ENCODE assay signal across 12 mouse cellular contexts in genomic region chr11:5257151-5257862, GRCm38 (mm10). TPM values are rescaled to one million over a fixed set of nuclear protein-coding genes. Genes with fewer than 3 reads are reported as not detected.
DNase-seq lines count a peak whose midpoint lies in the region; ATAC-seq and TF ChIP-seq lines count a peak whose summit lies in the region.
"Had no signal": no experiment of that assay in that cellular context is flagged by ENCODE, and none has a peak within 500 bp of the region (broad histone marks: within the 10 kb centered on the region; RNA-seq: fewer than 3 reads in every experiment).

No protein-coding gene starts in this region.

- H3K36me3 ChIP-seq in embryonic facial prominence, embryonic 10.5 days (replicated peaks) = no peaks in the 10 kb centered on the region
- H3K36me3 ChIP-seq in stomach, postnatal 0 days (ENCODE audit: control insufficient read depth, insufficient read depth, low read length) = no peaks in the 10 kb centered on the region; the same call in 1 of the 2 replicates
- no peaks in the 10 kb centered on the region for H3K36me3 ChIP-seq in forebrain, embryonic 16.5 days (ENCODE audit: control insufficient read depth, insufficient read depth)

- no peak overlapping the region for H3K4me2 ChIP-seq in stomach, postnatal 0 days (replicated peaks; ENCODE audit: low read depth)
- H3K4me2 ChIP-seq in forebrain, embryonic 16.5 days (ENCODE audit: low read length) = no peak overlapping the region
- H3K4me2 ChIP-seq: lung, embryonic 14.5 days had no signal

- no peak for TF ChIP-seq POLR2A in cerebellum, adult 2 months (IDR thresholded peaks at IDR 0.05; ENCODE audit: borderline replicate concordance, insufficient read depth, low read length)

- DNase-seq in left cerebral cortex, adult 2 months (ENCODE audit: extremely low spot score in 1 of 2, low spot score in 2 of 2) = no peak
- DNase-seq in left cerebral cortex, postnatal 36 days (ENCODE audit: low spot score in 2 of 2) = no peak
- DNase-seq in embryonic facial prominence, embryonic 10.5 days (ENCODE audit: low spot score) = no peak
- DNase-seq in kidney, adult 9 months = peak; percentile 35
- DNase-seq in stomach, postnatal 0 days (ENCODE audit: low spot score) = no peak
- no peak for DNase-seq in cerebellum, adult 2 months
- DNase-seq: adrenal gland, adult 8-10 months; cerebellum, adult 18-20 months; gastrocnemius, postnatal 36 days; lung, embryonic 14.5 days had no signal

- WGBS in embryonic facial prominence, embryonic 10.5 days = 73% methylated on average over 13 of the region's 13 CpGs
- WGBS in stomach, postnatal 0 days = 73% methylated on average over 13 of the region's 13 CpGs
- 87% methylated on average over 13 of the region's 13 CpGs for WGBS in forebrain, embryonic 16.5 days
- 83% methylated on average over 13 of the region's 13 CpGs for WGBS in cerebellum, adult 2 months

- peaks cover 9% of the 10 kb centered on the region; the same call in 1 of the 2 replicates for H3K27me3 ChIP-seq in embryonic facial prominence, embryonic 10.5 days (replicated peaks; ENCODE audit: low read depth, poor library complexity, severe bottlenecking)
- H3K27me3 ChIP-seq in stomach, postnatal 0 days (ENCODE audit: control insufficient read depth, insufficient read depth, low read length) = no peaks in the 10 kb centered on the region
- no peaks in the 10 kb centered on the region for H3K27me3 ChIP-seq in forebrain, embryonic 16.5 days (replicated peaks; ENCODE audit: control insufficient read depth, insufficient read depth, low read length)
- H3K27me3 ChIP-seq in cerebellum, adult 2 months (ENCODE audit: control insufficient read depth, insufficient read depth, low read length) = no peaks in the 10 kb centered on the region; the same call in 1 of the 2 replicates

- H3K27ac ChIP-seq in left cerebral cortex, adult 2 months = no peak overlapping the region
- H3K27ac ChIP-seq in embryonic facial prominence, embryonic 10.5 days (replicated peaks) = peak overlapping the region; percentile 77
- peak overlapping the region; percentile 77 for H3K27ac ChIP-seq in stomach, postnatal 0 days (replicated peaks)
- H3K27ac ChIP-seq in forebrain, embryonic 16.5 days (ENCODE audit: low read length) = no peak overlapping the region
- H3K27ac ChIP-seq in cerebellum, adult 2 months (ENCODE audit: insufficient read depth, low read length) = no peak overlapping the region

- peak; percentile 11 for TF ChIP-seq CTCF in left cerebral cortex, adult 2 months (IDR thresholded peaks at IDR 0.05)
- TF ChIP-seq CTCF in stomach, postnatal 0 days (IDR thresholded peaks at IDR 0.05; ENCODE audit: low read depth) = peak; percentile 38
- TF ChIP-seq CTCF in cerebellum, adult 2 months (IDR thresholded peaks at IDR 0.05; ENCODE audit: borderline replicate concordance, insufficient read depth, low read depth, low read length) = no peak

- intact Hi-C loops in left cerebral cortex, adult 2 months (cut with DNase I) = loop anchor here (5.0 kb wide), 1 partner anchor 70 kb away; no protein-coding TSS in a partner anchor
- intact Hi-C loops in left cerebral cortex, postnatal 36 days (cut with DNase I) = loop anchor here (10.0 kb wide), 1 partner anchor 143 kb away; no protein-coding TSS in a partner anchor

- no peaks in the 10 kb centered on the region for H3K9me3 ChIP-seq in embryonic facial prominence, embryonic 10.5 days
- H3K9me3 ChIP-seq in stomach, postnatal 0 days (ENCODE audit: control insufficient read depth, low read length) = no peaks in the 10 kb centered on the region
- H3K9me3 ChIP-seq in forebrain, embryonic 16.5 days (ENCODE audit: control insufficient read depth, low read length) = no peaks in the 10 kb centered on the region

- H3K4me1 ChIP-seq in embryonic facial prominence, embryonic 10.5 days = peaks cover 65% of the 10 kb centered on the region
- H3K4me1 ChIP-seq in stomach, postnatal 0 days (replicated peaks; ENCODE audit: control insufficient read depth, insufficient read depth) = peaks cover 3% of the 10 kb centered on the region
- H3K4me1 ChIP-seq in forebrain, embryonic 16.5 days (replicated peaks; ENCODE audit: control insufficient read depth, insufficient read depth, low read length) = peaks cover 37% of the 10 kb centered on the region
- 0 out of 2 replicates have a peak, but pooled peaks cover 3% of the 10 kb centered on the region for H3K4me1 ChIP-seq in cerebellum, adult 2 months (ENCODE audit: control insufficient read depth, insufficient read depth, low read length)

- no peak for ATAC-seq in stomach, postnatal 0 days (ENCODE audit: low FRiP score, low TSS enrichment)
- ATAC-seq in forebrain, embryonic 16.5 days = no peak

- no peak for TF ChIP-seq EP300 in stomach, postnatal 0 days (optimal IDR thresholded peaks at IDR 0.05)

- H3K9ac ChIP-seq in stomach, postnatal 0 days (ENCODE audit: low read length) = no peak overlapping the region
- no peak overlapping the region for H3K9ac ChIP-seq in forebrain, embryonic 16.5 days (replicated peaks; ENCODE audit: low read depth, low read length)
- H3K9ac ChIP-seq: lung, embryonic 14.5 days had no signal

- no peak overlapping the region for H3K4me3 ChIP-seq in left cerebral cortex, adult 2 months
- no peak overlapping the region for H3K4me3 ChIP-seq in embryonic facial prominence, embryonic 10.5 days
- no peak overlapping the region for H3K4me3 ChIP-seq in stomach, postnatal 0 days (ENCODE audit: low read depth, low read length)
- H3K4me3 ChIP-seq in forebrain, embryonic 16.5 days (replicated peaks; ENCODE audit: low read length) = no peak overlapping the region
- H3K4me3 ChIP-seq in cerebellum, adult 2 months (replicated peaks; ENCODE audit: insufficient read depth, low read depth, low read length) = no peak overlapping the region
- H3K4me3 ChIP-seq: erythroblast, embryonic 14.5 days had no signal

RNA-seq across cellular contexts. Expression of gene Kremen1, which starts 4.1 kb away (rescaled TPM):
- total RNA-seq in left cerebral cortex, adult 2 months (2021) = 10 to 100 TPM; 14.8 to 15.4 TPM
- total RNA-seq in left cerebral cortex, postnatal 36 days (2021) = 10 to 100 TPM; 13.7 to 15.8 TPM
- polyA plus RNA-seq in embryonic facial prominence, embryonic 10.5 days (2016; fragmentation: Nextera tagmentation; extraction: Ambion mirVana) = 16.5 and 17.3 TPM in 2 replicates
- 12.7 and 13.4 TPM in 2 replicates for polyA plus RNA-seq in stomach, postnatal 0 days (2015; fragmentation: Nextera tagmentation; extraction: Ambion mirVana)
- 4.7 and 6.3 TPM in 2 replicates for polyA plus RNA-seq in forebrain, embryonic 16.5 days (2015; fragmentation: Nextera tagmentation; extraction: Ambion mirVana)
- polyA plus RNA-seq in cerebellum, adult 2 months (2012; rRNA removed) = 8.6 and 9.9 TPM in 2 replicates

Comparison
In these comparisons a context has a peak if more than half of its experiments do, and no peak if none do; other contexts are left out.
1. H3K27ac ChIP-seq: peak in embryonic facial prominence, embryonic 10.5 days (single experiment) and stomach, postnatal 0 days (single experiment); none in left cerebral cortex, adult 2 months (single experiment), forebrain, embryonic 16.5 days (single experiment) and cerebellum, adult 2 months (single experiment).